Comparison of ENCODE assay signal across 22 mouse cellular contexts in the genomic region with DNA sequence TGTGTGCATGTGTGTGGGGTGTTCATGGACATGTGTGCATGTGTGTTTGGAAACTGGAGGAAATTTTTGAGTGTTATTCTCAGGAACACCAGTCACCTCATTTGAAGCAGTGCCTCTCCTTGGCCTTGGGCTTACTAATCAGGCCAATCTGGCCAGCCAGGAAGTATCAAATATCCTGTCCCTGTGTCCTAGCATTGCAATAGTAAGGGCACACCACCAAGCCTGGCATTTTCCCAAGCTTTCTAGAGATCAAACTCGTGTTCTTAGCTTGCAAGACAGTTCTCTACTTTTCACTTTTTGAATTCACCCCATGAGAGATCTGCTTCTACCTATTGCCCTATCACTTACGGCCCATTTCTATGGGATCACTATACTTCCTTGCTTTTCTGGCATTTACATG.
DNase-seq lines count a peak whose midpoint lies in the region; ATAC-seq and TF ChIP-seq lines count a peak whose summit lies in the region.
"Had no signal": no experiment of that assay in that cellular context is flagged by ENCODE, and none has a peak within 500 bp of the region (broad histone marks: within the 10 kb centered on the region; RNA-seq: fewer than 3 reads in every experiment).

No protein-coding gene starts in this region.

- no peak overlapping the region for H3K4me2 ChIP-seq in lung, postnatal 0 days (replicated peaks; ENCODE audit: low read depth, low read length)
- H3K4me2 ChIP-seq: embryonic facial prominence, embryonic 12.5 days; heart, embryonic 13.5 days; hindbrain, embryonic 12.5 days; kidney, embryonic 15.5 days; limb, embryonic 13.5 days had no signal

- H3K27ac ChIP-seq in gastrocnemius, adult 2 months, result no peak overlapping the region
- no peak overlapping the region for H3K27ac ChIP-seq in lung, postnatal 0 days (ENCODE audit: low read length)
- H3K27ac ChIP-seq in limb, embryonic 10.5 days, result no peak overlapping the region
- H3K27ac ChIP-seq: embryonic facial prominence, embryonic 12.5 days; heart, adult 2 months; heart, embryonic 13.5 days; hindbrain, embryonic 12.5 days; kidney, embryonic 15.5 days; limb, embryonic 13.5 days; liver, embryonic 14.5 days had no signal

- H3K9me3 ChIP-seq in lung, postnatal 0 days (ENCODE audit: low read length), result no peaks in the 10 kb centered on the region
- H3K9me3 ChIP-seq in limb, embryonic 10.5 days (replicated peaks), result no peaks in the 10 kb centered on the region
- H3K9me3 ChIP-seq: embryonic facial prominence, embryonic 12.5 days; heart, embryonic 13.5 days; hindbrain, embryonic 12.5 days; kidney, embryonic 15.5 days; limb, embryonic 13.5 days had no signal

- no peak for TF ChIP-seq CTCF in gastrocnemius, adult 2 months (IDR thresholded peaks at IDR 0.05)
- TF ChIP-seq CTCF in lung, postnatal 0 days (IDR thresholded peaks at IDR 0.05), result no peak

- DNase-seq in gastrocnemius, adult 2 months, result peak; percentile 18
- DNase-seq in gastrocnemius, postnatal 25 days, result no peak
- DNase-seq in lung, postnatal 10 days, result peak; percentile 12
- no peak for DNase-seq in lung, postnatal 0 days (ENCODE audit: low spot score)
- DNase-seq in adipocyte (ENCODE audit: low spot score), result peak; percentile 63
- DNase-seq in limb, embryonic 10.5 days (ENCODE audit: low spot score), result peak; percentile 37
- no peak for DNase-seq in spleen, postnatal 14 days (ENCODE audit: low spot score in 2 of 2)
- DNase-seq: cerebellum, adult 2 months; cerebellum, postnatal 25 days; forebrain, postnatal 0 days; heart, adult 2 months; heart, postnatal 14 days; kidney, postnatal 4 days; midbrain, embryonic 14.5 days; thymus, postnatal 14 days had no signal

- no peak overlapping the region for H3K4me3 ChIP-seq in gastrocnemius, adult 2 months
- H3K4me3 ChIP-seq in lung, postnatal 0 days (ENCODE audit: low read depth, low read length), result no peak overlapping the region
- no peak overlapping the region for H3K4me3 ChIP-seq in limb, embryonic 10.5 days
- H3K4me3 ChIP-seq: embryonic facial prominence, embryonic 12.5 days; heart, adult 2 months; heart, embryonic 13.5 days; hindbrain, embryonic 12.5 days; kidney, embryonic 15.5 days; limb, embryonic 13.5 days had no signal

- H3K4me1 ChIP-seq in lung, postnatal 0 days (ENCODE audit: insufficient read depth, low read depth, low read length), result no peaks in the 10 kb centered on the region
- H3K4me1 ChIP-seq in limb, embryonic 10.5 days, result peaks cover 5% of the 10 kb centered on the region
- H3K4me1 ChIP-seq: embryonic facial prominence, embryonic 12.5 days; heart, embryonic 13.5 days; hindbrain, embryonic 12.5 days; kidney, embryonic 15.5 days; limb, embryonic 13.5 days had no signal

- no peaks in the 10 kb centered on the region for H3K36me3 ChIP-seq in lung, postnatal 0 days (ENCODE audit: insufficient read depth, low read length)
- no peaks in the 10 kb centered on the region for H3K36me3 ChIP-seq in limb, embryonic 10.5 days
- H3K36me3 ChIP-seq: embryonic facial prominence, embryonic 12.5 days; heart, embryonic 13.5 days; hindbrain, embryonic 12.5 days; kidney, embryonic 15.5 days; limb, embryonic 13.5 days had no signal

- no peak for TF ChIP-seq EP300 in lung, postnatal 0 days (IDR thresholded peaks at IDR 0.05)

- intact Hi-C loops in gastrocnemius, adult 2 months (cut with DNase I), result no loop called here

- no peak overlapping the region for H3K9ac ChIP-seq in lung, postnatal 0 days (replicated peaks; ENCODE audit: low read depth)
- H3K9ac ChIP-seq: embryonic facial prominence, embryonic 12.5 days; forebrain, postnatal 0 days; heart, embryonic 13.5 days; hindbrain, embryonic 12.5 days; kidney, embryonic 15.5 days; limb, embryonic 13.5 days; liver, embryonic 14.5 days had no signal

- H3K27me3 ChIP-seq in lung, postnatal 0 days (replicated peaks; ENCODE audit: insufficient read depth, low read length), result no peaks in the 10 kb centered on the region
- no peaks in the 10 kb centered on the region for H3K27me3 ChIP-seq in limb, embryonic 10.5 days (ENCODE audit: low read depth, poor library complexity, severe bottlenecking)
- H3K27me3 ChIP-seq: embryonic facial prominence, embryonic 12.5 days; heart, embryonic 13.5 days; hindbrain, embryonic 12.5 days; kidney, embryonic 15.5 days; limb, embryonic 13.5 days had no signal

- ATAC-seq in lung, postnatal 0 days, result no peak
- ATAC-seq: forebrain, postnatal 0 days; intestine, postnatal 0 days had no signal

- WGBS in lung, postnatal 0 days, result 54% methylated on average over 2 of the region's 2 CpGs
- WGBS in limb, embryonic 10.5 days, result 80% methylated on average over 2 of the region's 2 CpGs

Comparison
In these comparisons a context has a peak if more than half of its experiments do, and no peak if none do; other contexts are left out.
1. DNase-seq: peak in gastrocnemius, adult 2 months (single experiment), lung, postnatal 10 days (single experiment), adipocyte (single experiment) and limb, embryonic 10.5 days (single experiment); none in gastrocnemius, postnatal 25 days (single experiment), lung, postnatal 0 days (single experiment) and spleen, postnatal 14 days (0 of 2).